In the genomic region with DNA sequence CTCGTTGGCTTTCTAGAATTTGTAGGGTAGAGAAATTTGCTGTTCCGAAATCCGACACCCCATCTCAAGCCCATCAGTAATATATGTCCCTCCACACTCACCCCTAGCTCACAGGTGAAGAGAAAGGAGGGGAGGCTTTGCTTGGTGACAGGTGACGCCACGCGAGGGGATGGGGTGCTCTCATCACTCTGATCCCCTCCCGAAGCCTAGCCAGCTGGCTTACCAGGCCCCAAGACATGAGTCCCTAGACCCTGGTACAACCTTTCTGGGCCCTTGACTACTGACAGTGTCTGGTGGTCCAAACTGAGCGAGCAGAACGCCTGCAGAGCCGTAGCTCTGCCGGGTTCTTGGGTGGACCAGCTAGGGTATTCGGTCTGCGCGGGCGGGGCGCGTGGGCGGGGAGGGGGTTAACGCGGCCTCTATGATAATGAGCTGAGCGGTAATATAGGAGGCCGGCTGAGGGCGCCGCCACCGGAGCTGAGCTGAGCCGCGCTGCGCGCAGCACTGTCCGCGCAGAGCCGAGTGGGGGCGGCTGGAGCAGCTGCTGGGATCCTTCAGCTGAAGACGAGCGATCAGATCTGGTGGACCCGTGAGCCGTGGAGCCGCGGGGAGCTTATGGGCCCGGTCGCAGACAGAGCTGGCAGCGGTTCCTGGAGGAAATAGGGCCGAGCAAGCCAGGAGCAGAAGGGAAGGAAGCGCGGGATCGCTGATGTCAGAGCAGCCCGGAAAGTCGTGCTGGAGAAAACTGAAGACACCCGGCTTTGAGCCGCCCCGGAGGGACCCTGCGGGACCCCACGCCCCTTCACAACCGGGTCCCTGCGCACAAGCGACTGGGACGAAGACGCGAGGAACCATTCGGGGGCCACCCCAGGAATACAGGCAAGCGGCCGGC, we compare ENCODE assay signal across 8 mouse cellular contexts. TPM values are rescaled to one million over a fixed set of nuclear protein-coding genes. Genes with fewer than 3 reads are reported as not detected.
DNase-seq lines count a peak whose midpoint lies in the region; ATAC-seq lines count a peak whose summit lies in the region.

No protein-coding gene starts in this region.

- under 1% methylated on average over 62 of the region's 62 CpGs for WGBS in intestine, embryonic 16.5 days

- peak overlapping the region; percentile 65 for H3K4me3 ChIP-seq in intestine, embryonic 16.5 days (ENCODE audit: low read length)

- DNase-seq in adrenal gland, postnatal 25 days = peak; percentile 87
- DNase-seq in embryo, embryonic 9.5 days (ENCODE audit: extremely low spot score) = peak; percentile 85
- peak; percentile 72 to 81 for DNase-seq in gastrocnemius, postnatal 36 days
- DNase-seq in left cerebral cortex, postnatal 25 days (ENCODE audit: low spot score in 2 of 2) = peak; percentile 91 to 95
- DNase-seq in skeletal muscle tissue, adult 2 months (ENCODE audit: low read depth, low spot score) = peak; percentile 77
- DNase-seq in yolk sac, embryonic 10.5 days (ENCODE audit: low spot score) = peak; percentile 87

- peak overlapping the region; percentile 98 for H3K4me2 ChIP-seq in intestine, embryonic 16.5 days (ENCODE audit: low read depth, low read length)

- intact Hi-C loops in gastrocnemius, postnatal 36 days (cut with DNase I) = loop anchor here (1.0 to 10.0 kb wide), 3 partner anchors 103 to 335 kb away; no protein-coding TSS in a partner anchor
- intact Hi-C loops in left cerebral cortex, postnatal 25 days (cut with DNase I) = loop anchor here (5.0 to 10.0 kb wide), 8 partner anchors 83 to 1232 kb away; no protein-coding TSS in a partner anchor

- peak; percentile 92 for ATAC-seq in intestine, embryonic 16.5 days
- ATAC-seq in megakaryocyte-erythroid progenitor cell, adult 5-6 weeks (replicated peaks; ENCODE audit: low FRiP score, low TSS enrichment, poor library complexity, severe bottlenecking) = peak; percentile 76

- no peaks in the 10 kb centered on the region for H3K36me3 ChIP-seq in intestine, embryonic 16.5 days (ENCODE audit: control insufficient read depth, insufficient read depth, low read length)

- H3K9ac ChIP-seq in intestine, embryonic 16.5 days (ENCODE audit: low read depth, low read length) = peak overlapping the region; percentile 87

- no peaks in the 10 kb centered on the region for H3K27me3 ChIP-seq in intestine, embryonic 16.5 days (replicated peaks; ENCODE audit: control insufficient read depth, insufficient read depth, low read length)

- H3K4me1 ChIP-seq in intestine, embryonic 16.5 days (ENCODE audit: control insufficient read depth, insufficient read depth, low read length) = peaks cover 25% of the 10 kb centered on the region

- no peaks in the 10 kb centered on the region for H3K9me3 ChIP-seq in intestine, embryonic 16.5 days (ENCODE audit: control insufficient read depth, low read length)

- H3K27ac ChIP-seq in intestine, embryonic 16.5 days (ENCODE audit: low read length) = peak overlapping the region; percentile 70

RNA-seq across cellular contexts. Expression of a gene that starts 1.6 kb away (rescaled TPM):
- 9.0 and 10.5 TPM in 2 replicates for total RNA-seq in adrenal gland, postnatal 25 days (2021)
- 1 to 10 TPM; 6.6 to 8.5 TPM for total RNA-seq in gastrocnemius, postnatal 36 days (2021)
- 4.3 and 4.6 TPM in 2 replicates for polyA plus RNA-seq in intestine, embryonic 16.5 days (2015; fragmentation: Nextera tagmentation; extraction: Ambion mirVana)
- 100 to 1,000 TPM in 1 of 2 experiments, 10 to 100 TPM in 1; 88.4 to 102 TPM for total RNA-seq in left cerebral cortex, postnatal 25 days (2021)
- 0.77 and 1.5 TPM in 2 replicates for total RNA-seq in megakaryocyte-erythroid progenitor cell, adult 5-6 weeks (2014; fragmentation: Nextera tagmentation)
- total RNA-seq in megakaryocyte-erythroid progenitor cell, adult 5-6 weeks (2017) = 0.09 and 0.38 TPM in 2 replicates

Comparison
In these comparisons a context has a peak if more than half of its experiments do, and no peak if none do; other contexts are left out.
1. Peak in every context shown above with its lines: DNase-seq, ATAC-seq, H3K4me3 ChIP-seq and H3K27ac ChIP-seq.